ENCODE assay signal across 29 mouse cellular contexts in genomic region chr6:95485791-95486190, GRCm38 (mm10).
A peak's percentile ranks its signal among the peaks of the same experiment; 100 is the strongest.
DNase-seq lines count a peak whose midpoint lies in the region; ATAC-seq and TF ChIP-seq lines count a peak whose summit lies in the region.
"Had no signal": no experiment of that assay in that cellular context is flagged by ENCODE, and none has a peak within 500 bp of the region (broad histone marks: within the 10 kb centered on the region; RNA-seq: fewer than 3 reads in every experiment).

No protein-coding gene starts in this region.

- H3K36me3 ChIP-seq in forebrain, postnatal 0 days (ENCODE audit: insufficient read depth) = no peaks in the 10 kb centered on the region
- no peaks in the 10 kb centered on the region for H3K36me3 ChIP-seq in forebrain, embryonic 12.5 days (replicated peaks)
- no peaks in the 10 kb centered on the region for H3K36me3 ChIP-seq in neural tube, embryonic 15.5 days
- H3K36me3 ChIP-seq: embryonic facial prominence, embryonic 13.5 days; forebrain, embryonic 15.5 days; heart, embryonic 12.5 days; heart, embryonic 15.5 days; hindbrain, embryonic 10.5 days; hindbrain, embryonic 13.5 days had no signal

- no peak for TF ChIP-seq CTCF in forebrain, postnatal 0 days (IDR thresholded peaks at IDR 0.05; ENCODE audit: low read depth)

- H3K4me1 ChIP-seq in forebrain, postnatal 0 days (ENCODE audit: insufficient read depth) = no peaks in the 10 kb centered on the region
- peaks cover 11% of the 10 kb centered on the region for H3K4me1 ChIP-seq in forebrain, embryonic 12.5 days
- H3K4me1 ChIP-seq in neural tube, embryonic 15.5 days = peaks cover 13% of the 10 kb centered on the region
- H3K4me1 ChIP-seq: heart, embryonic 12.5 days had no signal

- no peak overlapping the region for H3K4me3 ChIP-seq in forebrain, postnatal 0 days (ENCODE audit: low read depth, low read length)
- H3K4me3 ChIP-seq in forebrain, embryonic 12.5 days (replicated peaks) = no peak overlapping the region
- no peak overlapping the region for H3K4me3 ChIP-seq in neural tube, embryonic 15.5 days (replicated peaks)
- H3K4me3 ChIP-seq: embryonic facial prominence, embryonic 13.5 days; erythroblast, embryonic 14.5 days; forebrain, embryonic 15.5 days; heart, embryonic 12.5 days; heart, embryonic 15.5 days; hindbrain, embryonic 10.5 days; hindbrain, embryonic 13.5 days had no signal

- intact Hi-C loops in left cerebral cortex, postnatal 10 days (cut with DNase I) = no loop called here

- no peaks in the 10 kb centered on the region for H3K27me3 ChIP-seq in forebrain, postnatal 0 days (ENCODE audit: insufficient read depth, low read length)
- H3K27me3 ChIP-seq in forebrain, embryonic 12.5 days = no peaks in the 10 kb centered on the region
- H3K27me3 ChIP-seq in neural tube, embryonic 15.5 days (replicated peaks) = 0 out of 2 replicates have a peak, but pooled peaks cover 4% of the 10 kb centered on the region
- H3K27me3 ChIP-seq: CH12.LX; embryonic facial prominence, embryonic 13.5 days; forebrain, embryonic 15.5 days; heart, embryonic 12.5 days; heart, embryonic 15.5 days; hindbrain, embryonic 13.5 days; Patski had no signal

- H3K9ac ChIP-seq in forebrain, postnatal 0 days = no peak overlapping the region
- no peak overlapping the region for H3K9ac ChIP-seq in forebrain, embryonic 12.5 days
- no peak overlapping the region for H3K9ac ChIP-seq in neural tube, embryonic 15.5 days (replicated peaks)
- H3K9ac ChIP-seq: embryonic facial prominence, embryonic 13.5 days; forebrain, embryonic 15.5 days; heart, embryonic 12.5 days; heart, embryonic 15.5 days; hindbrain, embryonic 13.5 days had no signal

- H3K27ac ChIP-seq in forebrain, postnatal 0 days (ENCODE audit: low read depth, low read length) = no peak overlapping the region
- no peak overlapping the region for H3K27ac ChIP-seq in forebrain, embryonic 12.5 days
- no peak overlapping the region for H3K27ac ChIP-seq in neural tube, embryonic 15.5 days (replicated peaks)
- H3K27ac ChIP-seq: embryonic facial prominence, embryonic 13.5 days; forebrain, embryonic 15.5 days; heart, embryonic 15.5 days; hindbrain, embryonic 10.5 days; hindbrain, embryonic 13.5 days had no signal

- no peaks in the 10 kb centered on the region for H3K9me3 ChIP-seq in forebrain, postnatal 0 days (ENCODE audit: low read length)
- H3K9me3 ChIP-seq in forebrain, embryonic 12.5 days = no peaks in the 10 kb centered on the region
- no peaks in the 10 kb centered on the region for H3K9me3 ChIP-seq in neural tube, embryonic 15.5 days (replicated peaks)
- H3K9me3 ChIP-seq: embryonic facial prominence, embryonic 13.5 days; forebrain, embryonic 15.5 days; G1E; heart, embryonic 12.5 days; heart, embryonic 15.5 days; hindbrain, embryonic 10.5 days; hindbrain, embryonic 13.5 days had no signal

- ATAC-seq in forebrain, postnatal 0 days = no peak
- no peak for ATAC-seq in forebrain, embryonic 12.5 days (ENCODE audit: low FRiP score)
- ATAC-seq in neural tube, embryonic 15.5 days (ENCODE audit: low FRiP score) = no peak
- ATAC-seq: forebrain, embryonic 15.5 days; hindbrain, embryonic 16.5 days; Patski had no signal

- 82% methylated on average over 6 of the region's 6 CpGs for WGBS in forebrain, postnatal 0 days
- 90% methylated on average over 6 of the region's 6 CpGs for WGBS in forebrain, embryonic 12.5 days
- WGBS in neural tube, embryonic 15.5 days = 95% methylated on average over 6 of the region's 6 CpGs

- peak; percentile 35 for DNase-seq in forebrain, postnatal 0 days
- DNase-seq in layer of hippocampus, adult 11-12 months (ENCODE audit: low spot score) = peak; percentile 55
- DNase-seq in layer of hippocampus, postnatal 25 days (ENCODE audit: extremely low spot score in 1 of 2, low spot score in 1 of 2) = no peak
- peak; percentile 8 for DNase-seq in neural tube, embryonic 10.5 days (ENCODE audit: extremely low spot score, low spot score)
- no peak for DNase-seq in left cerebral cortex, postnatal 10 days (ENCODE audit: extremely low spot score in 1 of 2, low spot score in 2 of 2)
- DNase-seq: adrenal gland, postnatal 10 days; adrenal gland, postnatal 36 days; B cell, adult 2 months; cerebellum, adult 11 months; cerebellum, adult 2 months; cerebellum, adult 9-11 months; cerebellum, postnatal 25 days; gastrocnemius, postnatal 10 days; gastrocnemius, postnatal 36 days; heart, postnatal 10 days; heart, postnatal 36 days had no signal

- H3K4me2 ChIP-seq in forebrain, postnatal 0 days (ENCODE audit: low read depth) = no peak overlapping the region
- H3K4me2 ChIP-seq in forebrain, embryonic 12.5 days = no peak overlapping the region
- no peak overlapping the region for H3K4me2 ChIP-seq in neural tube, embryonic 15.5 days
- H3K4me2 ChIP-seq: embryonic facial prominence, embryonic 13.5 days; forebrain, embryonic 15.5 days; heart, embryonic 12.5 days; heart, embryonic 15.5 days; hindbrain, embryonic 13.5 days had no signal

Comparison
In these comparisons a context has a peak if more than half of its experiments do, and no peak if none do; other contexts are left out.
1. DNase-seq: peak in forebrain, postnatal 0 days (single experiment), layer of hippocampus, adult 11-12 months (single experiment) and neural tube, embryonic 10.5 days (single experiment); none in layer of hippocampus, postnatal 25 days (0 of 2) and left cerebral cortex, postnatal 10 days (0 of 2).